Mouse (Mus musculus): ENCODE measurements around the gene Rab5if. TPM values are rescaled to one million over a fixed set of nuclear protein-coding genes. Genes with fewer than 3 reads are reported as not detected.
"Not testable (repeated sequence)": the region's sequence is repeated elsewhere in the genome, so short reads cannot be mapped to it uniquely, and the experiment has no call there.

The Rab5if gene
- total and polyA plus RNA-seq, 3 experiments = 64.4 to 116 (median 104) TPM

DNA sequence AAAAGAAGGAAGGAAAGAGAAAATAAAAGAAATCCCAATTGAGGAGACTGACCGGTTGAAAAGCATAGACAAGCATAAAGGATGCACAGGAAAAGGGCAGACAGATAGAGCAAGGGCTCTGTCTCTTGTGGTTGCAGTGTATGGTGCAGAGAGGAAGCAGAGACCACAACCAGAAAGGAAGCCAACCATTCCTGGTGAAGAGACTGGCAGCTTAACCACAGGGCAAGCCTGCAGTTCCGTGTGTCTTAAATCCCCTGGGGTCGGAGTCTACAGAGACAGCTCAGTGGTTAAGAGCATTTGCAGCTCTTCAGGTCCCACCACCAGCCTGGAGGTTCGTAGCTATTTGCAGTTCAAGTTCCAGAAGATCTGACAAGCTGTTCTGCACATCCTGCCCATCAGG is 55.6 kb downstream of the Rab5if start:
- Histone ChIP-seq H3K27ac (no peak overlapping the region), H3K36me3 (ENCODE audit: control insufficient read depth, insufficient read depth, low read length) (no peaks in the 10 kb centered on the region), H3K4me1 (ENCODE audit: control insufficient read depth, insufficient read depth, low read length) (no peaks in the 10 kb centered on the region), H3K27me3 (ENCODE audit: control insufficient read depth, insufficient read depth, low read length) (no peaks in the 10 kb centered on the region), H3K79me2 (replicated peaks; ENCODE audit: control insufficient read depth, insufficient read depth, low read length) (no peaks in the 10 kb centered on the region), H3K4me3 (no peak overlapping the region), H3K9ac (ENCODE audit: low read depth, low read length) (no peak overlapping the region)
- intact Hi-C loops (cut with DNase I) = no loop called here
- TF ChIP-seq CTCF (IDR thresholded peaks at IDR 0.05) = no peak
- TF ChIP-seq EP300 (IDR thresholded peaks at IDR 0.05; ENCODE audit: insufficient read depth, low read depth, low read length) = no peak
- no peak for TF ChIP-seq POLR2A (IDR thresholded peaks at IDR 0.05; ENCODE audit: insufficient read depth, low read depth, low read length)
- no peak for DNase-seq
- WGBS = 45% methylated on average over 4 of the region's 4 CpGs

DNA sequence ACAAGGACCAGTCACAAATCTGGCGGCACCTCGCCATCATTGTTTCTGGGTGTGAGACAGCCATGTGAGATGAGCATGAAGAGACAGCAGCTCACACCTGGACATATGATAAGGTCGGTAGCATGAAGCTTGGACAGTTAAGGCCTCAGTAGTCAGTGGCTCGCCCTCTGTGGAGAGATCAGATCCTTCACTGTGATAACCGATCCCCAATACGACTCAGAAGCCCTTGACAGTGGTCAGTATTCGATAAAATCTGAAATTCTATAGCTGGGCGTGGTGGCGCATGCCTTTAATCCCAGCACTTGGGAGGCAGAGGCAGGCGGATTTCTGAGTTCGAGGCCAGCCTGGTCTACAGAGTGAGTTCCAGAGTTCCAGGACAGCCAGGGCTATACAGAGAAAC is 56.3 kb downstream of the Rab5if start:
- H3K27me3 ChIP-seq (ENCODE audit: control insufficient read depth, insufficient read depth, low read length); intact Hi-C loops (cut with DNase I); H3K36me3 ChIP-seq (ENCODE audit: control insufficient read depth, insufficient read depth, low read length); H3K9ac ChIP-seq (ENCODE audit: low read depth, low read length); H3K79me2 ChIP-seq (replicated peaks; ENCODE audit: control insufficient read depth, insufficient read depth, low read length); H3K27ac ChIP-seq; H3K4me3 ChIP-seq; H3K4me1 ChIP-seq (ENCODE audit: control insufficient read depth, insufficient read depth, low read length); DNase-seq: not testable (repeated sequence)
- 86% methylated on average over 11 of the region's 11 CpGs for WGBS

DNA sequence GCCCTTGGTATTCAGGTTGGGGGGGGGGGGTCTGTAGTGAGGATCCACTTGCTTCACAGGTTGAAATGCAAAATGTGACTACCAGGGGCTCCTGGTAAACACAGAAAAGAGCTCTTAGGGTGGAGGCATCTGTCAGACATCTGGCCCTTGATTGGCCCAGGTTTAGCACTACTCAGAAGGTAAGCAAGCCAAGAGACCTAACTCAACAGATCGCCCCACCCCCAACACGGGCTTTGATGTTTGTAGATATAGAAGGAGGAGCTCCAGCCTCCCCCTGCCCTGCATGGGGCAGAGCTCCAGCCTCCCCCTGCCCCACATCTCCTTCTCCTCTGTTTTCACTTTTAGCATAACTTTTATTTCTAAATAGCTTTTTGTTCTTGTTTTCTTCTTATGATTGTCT is 56.9 kb downstream of the Rab5if start:
- H3K4me1 ChIP-seq (ENCODE audit: control insufficient read depth, insufficient read depth, low read length) = no peaks in the 10 kb centered on the region; the same call in 1 of the 2 replicates
- 57% methylated on average over 2 of the region's 2 CpGs for WGBS
- TF ChIP-seq POLR2A (IDR thresholded peaks at IDR 0.05; ENCODE audit: insufficient read depth, low read depth, low read length) (no peak), EP300 (IDR thresholded peaks at IDR 0.05; ENCODE audit: insufficient read depth, low read depth, low read length) (no peak), CTCF (IDR thresholded peaks at IDR 0.05) (no peak)
- H3K27ac ChIP-seq = no peak overlapping the region
- H3K4me3 ChIP-seq = no peak overlapping the region
- no peaks in the 10 kb centered on the region for H3K79me2 ChIP-seq (replicated peaks; ENCODE audit: control insufficient read depth, insufficient read depth, low read length)
- no peak for DNase-seq
- H3K9ac ChIP-seq (ENCODE audit: low read depth, low read length) = no peak overlapping the region
- intact Hi-C loops (cut with DNase I) = no loop called here
- H3K27me3 ChIP-seq (ENCODE audit: control insufficient read depth, insufficient read depth, low read length) = no peaks in the 10 kb centered on the region
- H3K36me3 ChIP-seq (ENCODE audit: control insufficient read depth, insufficient read depth, low read length) = no peaks in the 10 kb centered on the region

DNA sequence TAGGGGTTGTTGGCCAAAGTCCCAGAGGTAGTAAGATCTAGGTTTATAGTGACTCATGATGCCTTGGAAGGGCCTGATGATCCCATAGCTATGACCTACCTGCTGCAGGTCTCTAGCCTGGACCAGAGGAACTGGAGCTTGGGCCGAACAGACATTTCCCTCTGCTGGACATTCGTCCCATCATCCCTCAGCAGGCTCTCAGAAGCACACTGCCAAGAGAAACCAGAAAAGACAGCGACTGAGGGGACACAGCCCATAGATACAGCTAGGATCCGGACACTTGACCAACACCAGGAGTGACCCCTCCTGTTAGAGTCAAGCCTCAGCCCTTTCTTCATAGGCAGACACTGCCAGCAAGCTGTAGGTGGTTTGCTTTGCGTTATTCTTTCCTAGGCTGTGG is 60.1 kb downstream of the Rab5if start:
- no peak for DNase-seq
- H3K27ac ChIP-seq = no peak overlapping the region
- 86% methylated on average over 5 of the region's 5 CpGs for WGBS
- H3K4me1 ChIP-seq (ENCODE audit: control insufficient read depth, insufficient read depth, low read length) = no peaks in the 10 kb centered on the region; the same call in 1 of the 2 replicates
- H3K9ac ChIP-seq (ENCODE audit: low read depth, low read length) = no peak overlapping the region
- no peak overlapping the region for H3K4me3 ChIP-seq
- H3K36me3 ChIP-seq (ENCODE audit: control insufficient read depth, insufficient read depth, low read length) = no peaks in the 10 kb centered on the region
- no peaks in the 10 kb centered on the region for H3K27me3 ChIP-seq (ENCODE audit: control insufficient read depth, insufficient read depth, low read length)
- H3K79me2 ChIP-seq (replicated peaks; ENCODE audit: control insufficient read depth, insufficient read depth, low read length) = no peaks in the 10 kb centered on the region
- no peak for TF ChIP-seq POLR2A (IDR thresholded peaks at IDR 0.05; ENCODE audit: insufficient read depth, low read depth, low read length)
- no peak for TF ChIP-seq CTCF (IDR thresholded peaks at IDR 0.05)
- no peak for TF ChIP-seq EP300 (IDR thresholded peaks at IDR 0.05; ENCODE audit: insufficient read depth, low read depth, low read length)
- intact Hi-C loops (cut with DNase I) = no loop called here

Other genes with a start within 250 kb of the Rab5if start
- gene Dlgap4, start 249.4 kb upstream of the Rab5if start, total RNA-seq (2021) = 10 to 100 TPM; 31.3 to 32.5 TPM
- 61.0 and 61.5 TPM in 2 replicates for gene Dlgap4, start 249.4 kb upstream of the Rab5if start, polyA plus RNA-seq (2012; rRNA removed)
- gene Myl9, start 87.7 kb upstream of the Rab5if start, total RNA-seq (2021) = 100 to 1,000 TPM in 1 of 2 experiments, 10 to 100 TPM in 1; 86.6 to 107 TPM
- 176 and 204 TPM in 2 replicates for gene Myl9, start 87.7 kb upstream of the Rab5if start, polyA plus RNA-seq (2012; rRNA removed)
- gene Tgif2, start 23.1 kb upstream of the Rab5if start, total RNA-seq (2021) = under 1 TPM; 0.63 to 0.66 TPM
- gene Tgif2, start 23.1 kb upstream of the Rab5if start, polyA plus RNA-seq (2012; rRNA removed) = 0.76 and 1.2 TPM in 2 replicates
- gene 4930518I15Rik, start 5.2 kb upstream of the Rab5if start, total RNA-seq (2021) = under 1 TPM; 0.55 to 0.84 TPM
- 0.59 and 1.7 TPM in 2 replicates for gene 4930518I15Rik, start 5.2 kb upstream of the Rab5if start, polyA plus RNA-seq (2012; rRNA removed)
- not detected for gene Sla2, start 24.1 kb downstream of the Rab5if start, total RNA-seq (2021)
- 0.33 TPM in 1 of 2 replicates, not detected in the other for gene Sla2, start 24.1 kb downstream of the Rab5if start, polyA plus RNA-seq (2012; rRNA removed)
- 10 to 100 TPM; 19.8 to 23.6 TPM for gene Ndrg3, start 128.9 kb downstream of the Rab5if start, total RNA-seq (2021)
- 21.5 and 33.5 TPM in 2 replicates for gene Ndrg3, start 128.9 kb downstream of the Rab5if start, polyA plus RNA-seq (2012; rRNA removed)
- gene Dsn1, start 144.0 kb downstream of the Rab5if start, total RNA-seq (2021) = 1 to 10 TPM; 1.3 to 1.8 TPM
- gene Dsn1, start 144.0 kb downstream of the Rab5if start, polyA plus RNA-seq (2012; rRNA removed) = 0.70 and 2.0 TPM in 2 replicates
- gene Soga1, start 216.1 kb downstream of the Rab5if start, total RNA-seq (2021) = 10 to 100 TPM; 10.0 to 11.7 TPM
- 4.8 and 6.6 TPM in 2 replicates for gene Soga1, start 216.1 kb downstream of the Rab5if start, polyA plus RNA-seq (2012; rRNA removed)
- gene Tldc2, start 223.9 kb downstream of the Rab5if start, total RNA-seq (2021) = not detected
- not detected in 2 replicates for gene Tldc2, start 223.9 kb downstream of the Rab5if start, polyA plus RNA-seq (2012; rRNA removed)

Data from heart, adult 2 months (tissue).